Mouse (Mus musculus) heart, postnatal 0 days (tissue): ENCODE data around the gene Mtfp1. TPM values are rescaled to one million over a fixed set of nuclear protein-coding genes. Genes with fewer than 3 reads are reported as not detected.
"Not testable (repeated sequence)": the region's sequence is repeated elsewhere in the genome, so short reads cannot be mapped to it uniquely, and the experiment has no call there.

ENCODE experiments used
- ATAC-seq: fragments of 200-750 bp; cut with Nextera tagmentation; 2 replicates; pipeline ENCODE4 v1.8.0; 2017; ENCODE audit warnings: low read depth, moderate number of reproducible peaks, moderate library complexity; ENCODE audit not compliant: insufficient read depth
- DNase-seq: peaks from one replicate; pipeline ENCODE4 v3.0.0-alpha.2; 2016; ENCODE audit warnings: low spot score
- H3K27ac ChIP-seq: fragments of 300-500 bp; sonication (generic); 2 replicates; pipeline ENCODE4 v1.5.1; 2014; ENCODE audit warnings: low read depth, mild to moderate bottlenecking
- H3K27me3 ChIP-seq: fragments of 300-500 bp; sonication (generic); 2 replicates; pipeline ENCODE4 v1.6.1; 2014; ENCODE audit warnings: low read length, mixed read lengths; ENCODE audit not compliant: control insufficient read depth, insufficient read depth
- H3K36me3 ChIP-seq: fragments of 300-500 bp; sonication (generic); replicated peaks from 2 replicates; pipeline ENCODE4 v1.6.1; 2014; ENCODE audit warnings: low read length, mixed read lengths; ENCODE audit not compliant: control insufficient read depth, insufficient read depth
- H3K4me1 ChIP-seq: fragments of 300-500 bp; sonication (generic); 2 replicates; pipeline ENCODE4 v1.6.1; 2014; ENCODE audit warnings: antibody characterized with exemption; ENCODE audit not compliant: control insufficient read depth, insufficient read depth
- H3K4me2 ChIP-seq: fragments of 300-500 bp; sonication (generic); 2 replicates; pipeline ENCODE4 v1.6.1; 2014; ENCODE audit warnings: low read depth, mild to moderate bottlenecking, low read length, moderate library complexity
- H3K4me3 ChIP-seq: fragments of 300-500 bp; sonication (generic); 2 replicates; pipeline ENCODE4 v1.5.1; 2014; ENCODE audit warnings: low read depth, low read length
- H3K9ac ChIP-seq: fragments of 300-500 bp; sonication (generic); replicated peaks from 2 replicates; pipeline ENCODE4 v1.6.1; 2014; ENCODE audit warnings: low read depth, low read length, mixed read lengths
- H3K9me3 ChIP-seq: fragments of 300-500 bp; sonication (generic); replicated peaks from 2 replicates; pipeline ENCODE4 v1.6.1; 2016; ENCODE audit warnings: low read length; ENCODE audit not compliant: control insufficient read depth
- CTCF ChIP-seq: IDR thresholded peaks from 2 replicates; pipeline ENCODE4 v1.5.1; 2016; ENCODE audit warnings: antibody characterized with exemption, control low read depth, low read depth
- EP300 ChIP-seq: IDR thresholded peaks from 2 replicates; pipeline ENCODE4 v1.6.1; 2016; ENCODE audit warnings: antibody characterized with exemption, low read depth
- WGBS: fragments of 180-500 bp; shearing (Covaris S2); extraction: QIAGEN DNeasy Blood & Tissue Kit; methylation state at CpG from one replicate; pipeline ENCODE4 v1.1.7; 2014; 5-methylcytosine and 5-hydroxymethylcytosine counted together
- polyA plus RNA-seq: library from polyadenylated mRNA; unstranded; fragments of >200 nt; fragmentation: Nextera tagmentation; extraction: Ambion mirVana; gene quantifications from 2 replicates; pipeline ENCODE4 v1.2.1, GENCODE M21; 2015
- total RNA-seq: library from RNA; depleted of rRNA; stranded (reverse); fragments of >200 nt; gene quantifications from 2 replicates; pipeline ENCODE4 v1.2.3, GENCODE M21; 2014; ENCODE audit warnings: low replicate concordance

Gene Mtfp1
- total and polyA plus RNA-seq, 2 experiments from 2014 or later = 57.8 to 64.0 TPM

DNA sequence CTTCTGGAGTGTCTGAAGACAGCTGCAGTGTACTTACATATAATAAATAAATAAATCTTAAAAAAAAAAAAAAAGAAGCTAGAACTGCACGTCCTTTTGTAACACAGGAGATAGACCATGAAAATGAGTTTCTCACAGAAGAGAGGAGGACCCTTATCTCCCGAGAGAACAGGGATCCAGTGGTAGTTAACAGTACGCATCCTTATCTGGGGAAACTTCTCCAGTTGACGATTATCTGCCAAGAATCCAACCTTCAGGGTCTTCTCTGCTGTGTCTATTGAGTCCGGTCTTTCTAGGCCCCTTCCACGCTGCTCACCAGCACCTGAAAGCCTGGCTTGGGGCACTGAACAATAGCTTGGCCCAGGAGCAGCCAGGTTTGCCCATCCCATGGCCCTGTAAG is 18.7 kb upstream of the Mtfp1 start:
- 62% methylated on average over 6 of the region's 6 CpGs for WGBS
- no peak overlapping the region for H3K4me3 ChIP-seq
- TF ChIP-seq CTCF (no peak), EP300 (no peak)
- no peaks in the 10 kb centered on the region for H3K36me3 ChIP-seq
- DNase-seq (no peak), ATAC-seq (no peak)
- no peak overlapping the region for H3K9ac ChIP-seq
- H3K4me1 ChIP-seq = peaks cover 16% of the 10 kb centered on the region
- H3K27ac ChIP-seq = no peak overlapping the region
- H3K27me3 ChIP-seq = peaks cover 11% of the 10 kb centered on the region; the same call in 1 of the 2 replicates
- H3K9me3 ChIP-seq = no peaks in the 10 kb centered on the region
- H3K4me2 ChIP-seq = no peak overlapping the region

DNA sequence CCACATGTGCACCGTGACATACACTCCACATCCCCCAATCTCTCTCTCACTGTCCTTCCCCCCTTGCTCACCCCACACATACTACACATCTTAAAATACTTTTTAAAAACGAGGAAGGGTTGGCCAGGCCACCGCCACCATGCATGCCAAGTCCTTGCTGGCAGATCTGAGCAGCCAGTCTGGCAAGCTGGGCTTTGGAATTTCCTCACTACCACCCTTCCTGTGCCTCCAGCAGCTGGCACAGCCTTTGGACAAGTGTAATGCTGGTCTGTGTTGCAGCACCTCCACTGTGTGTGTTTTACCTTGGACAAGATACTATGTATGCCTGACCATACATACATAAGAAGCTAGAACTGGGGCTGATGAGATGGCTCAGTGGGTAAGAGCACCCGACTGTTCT is 18.3 kb upstream of the Mtfp1 start:
- no peak for TF ChIP-seq EP300
- no peak for TF ChIP-seq CTCF
- WGBS = 59% methylated on average over 4 of the region's 4 CpGs
- no peak for ATAC-seq
- H3K4me3 ChIP-seq = no peak overlapping the region
- H3K9me3 ChIP-seq = no peaks in the 10 kb centered on the region
- peaks cover 16% of the 10 kb centered on the region for H3K4me1 ChIP-seq
- DNase-seq = no peak
- peaks cover 11% of the 10 kb centered on the region; the same call in 1 of the 2 replicates for H3K27me3 ChIP-seq
- no peaks in the 10 kb centered on the region for H3K36me3 ChIP-seq
- H3K4me2 ChIP-seq = no peak overlapping the region
- no peak overlapping the region for H3K9ac ChIP-seq
- H3K27ac ChIP-seq = no peak overlapping the region

DNA sequence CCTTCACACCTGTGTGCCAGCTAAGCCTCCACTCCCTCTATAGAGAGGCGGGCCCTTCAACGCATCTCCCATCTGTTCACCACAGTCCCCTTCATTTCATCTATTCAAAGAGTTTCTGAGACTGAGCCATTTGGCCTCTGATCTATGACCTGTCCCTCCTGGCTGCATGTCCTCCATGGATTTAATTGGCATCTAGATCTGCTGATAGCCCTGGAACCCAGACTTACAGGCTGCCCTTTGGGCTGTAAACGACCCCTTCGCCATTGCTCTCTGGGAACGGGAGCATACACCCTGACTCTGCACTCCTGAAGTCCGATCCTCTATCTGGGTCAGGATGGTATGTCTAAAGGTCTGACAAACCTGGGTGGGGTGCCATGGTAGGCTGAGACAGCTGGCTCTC is 17.6 kb upstream of the Mtfp1 start:
- TF ChIP-seq EP300 (no peak), CTCF (no peak)
- H3K9me3 ChIP-seq = no peaks in the 10 kb centered on the region
- no peak overlapping the region for H3K9ac ChIP-seq
- H3K4me1 ChIP-seq = peaks cover 10% of the 10 kb centered on the region
- peaks cover 11% of the 10 kb centered on the region; the same call in 1 of the 2 replicates for H3K27me3 ChIP-seq
- no peak overlapping the region for H3K4me2 ChIP-seq
- no peaks in the 10 kb centered on the region for H3K36me3 ChIP-seq
- WGBS = 80% methylated on average over 6 of the region's 6 CpGs
- DNase-seq (no peak), ATAC-seq (no peak)
- no peak overlapping the region for H3K27ac ChIP-seq
- no peak overlapping the region for H3K4me3 ChIP-seq

DNA sequence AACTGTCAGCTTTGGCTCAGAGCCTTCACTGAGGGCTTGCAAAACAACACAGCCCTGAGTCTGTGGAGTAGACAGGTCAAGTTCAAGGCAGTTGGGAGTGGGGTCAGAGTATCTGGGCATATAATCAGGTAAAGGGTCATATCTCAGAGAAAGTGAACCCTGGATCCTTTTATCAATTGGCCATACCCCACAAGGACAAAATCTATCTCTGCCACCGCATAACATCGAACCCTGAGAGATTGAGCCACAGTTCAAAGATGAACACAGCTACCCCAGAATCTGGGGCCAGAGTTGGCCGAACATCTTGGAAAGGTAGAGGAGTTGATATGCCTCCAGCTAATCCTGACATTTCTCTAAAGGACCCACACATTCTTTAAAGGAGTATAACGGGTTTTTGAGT is 16.8 kb upstream of the Mtfp1 start:
- Histone ChIP-seq H3K27me3 (0 out of 2 replicates have a peak, but pooled peaks cover 3% of the 10 kb centered on the region), H3K9me3 (no peaks in the 10 kb centered on the region), H3K27ac (no peak overlapping the region), H3K9ac (no peak overlapping the region), H3K4me2 (no peak overlapping the region), H3K36me3 (no peaks in the 10 kb centered on the region), H3K4me1 (peaks cover 10% of the 10 kb centered on the region), H3K4me3 (no peak overlapping the region)
- no peak for ATAC-seq
- DNase-seq = no peak
- TF ChIP-seq CTCF (no peak), EP300 (no peak)
- WGBS = 78% methylated on average over 4 of the region's 4 CpGs

DNA sequence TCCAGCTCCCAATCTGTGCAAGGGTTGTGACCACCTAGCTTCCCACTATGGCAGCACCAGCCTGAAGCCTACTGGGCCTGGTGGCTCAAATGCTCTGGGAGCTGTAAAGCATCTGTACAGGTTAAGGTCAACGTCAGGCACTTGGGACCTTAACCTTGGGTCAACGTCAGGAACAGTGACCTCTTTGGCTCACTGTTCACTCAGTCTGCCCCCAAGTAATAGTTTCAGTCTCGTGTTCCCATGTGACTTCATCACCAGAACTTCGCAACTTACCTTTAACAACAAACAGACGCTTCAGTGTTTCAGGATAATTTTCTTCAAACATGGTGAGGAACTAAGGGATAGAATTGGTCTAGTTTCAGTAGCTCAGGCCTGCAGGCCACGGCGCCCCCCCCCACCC is 13.4 kb upstream of the Mtfp1 start:
- no peaks in the 10 kb centered on the region for H3K4me1 ChIP-seq
- no peak overlapping the region for H3K27ac ChIP-seq
- H3K36me3 ChIP-seq = no peaks in the 10 kb centered on the region
- 76% methylated on average over 7 of the region's 7 CpGs for WGBS
- no peak overlapping the region for H3K4me3 ChIP-seq
- no peak for TF ChIP-seq CTCF
- TF ChIP-seq EP300 = no peak
- no peak for DNase-seq
- no peak overlapping the region for H3K9ac ChIP-seq
- no peaks in the 10 kb centered on the region for H3K9me3 ChIP-seq
- no peak for ATAC-seq
- no peak overlapping the region for H3K4me2 ChIP-seq
- H3K27me3 ChIP-seq = no peaks in the 10 kb centered on the region

DNA sequence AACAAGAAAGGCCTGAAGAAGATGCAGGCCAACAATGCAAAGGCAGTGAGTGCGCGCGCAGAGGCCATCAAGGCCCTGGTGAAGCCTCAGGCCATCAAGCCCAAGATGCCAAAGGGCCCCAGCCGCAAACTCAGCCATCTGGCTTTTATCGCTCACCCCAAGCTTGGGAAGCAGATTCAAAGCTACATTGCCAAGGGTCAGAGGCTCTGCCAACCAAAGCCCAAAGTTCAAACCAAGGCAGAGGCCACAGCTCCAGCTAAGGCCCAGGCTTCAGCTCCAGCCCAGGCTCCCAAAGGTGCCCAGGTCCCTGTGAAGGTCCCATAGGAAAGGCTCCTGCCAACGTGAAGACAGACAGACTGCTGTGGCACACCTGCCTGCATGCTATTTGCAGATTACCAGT is 12.7 kb upstream of the Mtfp1 start:
- not testable (repeated sequence) for H3K9me3 ChIP-seq, H3K36me3 ChIP-seq, DNase-seq, ATAC-seq, H3K27ac ChIP-seq, H3K4me1 ChIP-seq, H3K4me2 ChIP-seq, H3K27me3 ChIP-seq, H3K9ac ChIP-seq, H3K4me3 ChIP-seq
- WGBS = 83% methylated on average over 3 of the region's 6 CpGs
